Mouse (Mus musculus) E14TG2a.4 (cell line): ENCODE measurements around the gene Pck2.

Experiments used
- CTCF ChIP-seq: conservative IDR thresholded peaks from 2 replicates; pipeline ENCODE4 v1.5.1; 2014; ENCODE audit warnings: low read length
- NANOG ChIP-seq: IDR thresholded peaks from 2 replicates; pipeline ENCODE4 v1.6.1; 2014; ENCODE audit warnings: borderline replicate concordance, low read length, mixed read lengths

DNA sequence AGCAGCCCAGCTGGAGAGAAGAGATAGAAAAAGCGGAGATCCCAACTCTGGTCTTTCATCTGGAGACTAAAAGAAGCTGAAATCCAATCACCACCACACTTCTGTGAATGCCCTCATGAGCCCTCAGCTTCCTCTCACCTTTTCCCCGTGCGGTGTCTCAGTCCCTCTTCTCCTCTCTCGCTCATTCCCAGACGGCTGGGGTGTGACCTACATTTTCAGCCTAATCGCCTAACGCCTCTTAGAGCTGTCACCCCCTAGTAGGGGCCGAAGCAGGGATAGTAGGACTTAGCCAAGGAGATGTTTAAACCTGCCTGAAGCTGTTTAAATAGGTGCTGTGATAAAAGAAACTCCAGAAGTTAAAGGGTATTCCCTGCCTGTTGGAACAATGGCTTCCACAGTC, 15.3 kb upstream of the Pck2 start, which contains the start of gene Nrl:
- TF ChIP-seq CTCF (no peak), NANOG (no peak)
